Mouse (Mus musculus) small intestine, adult 2 months (tissue): ENCODE data around the gene Mtmr3.

Source experiments
- CTCF ChIP-seq: fragments of 200-500 bp; IDR thresholded peaks from 2 replicates; pipeline ENCODE4 v1.5.1; 2012; ENCODE audit warnings: low read depth, mild to moderate bottlenecking, control low read depth, inconsistent platforms, low read length, moderate library complexity, mixed read lengths; ENCODE audit not compliant: insufficient replicate concordance, insufficient read length; ENCODE audit errors: extremely low read depth
- POLR2A ChIP-seq: fragments of 200-500 bp; IDR thresholded peaks from 2 replicates; pipeline ENCODE4 v1.6.1; 2012; ENCODE audit warnings: low read depth, mild to moderate bottlenecking, control low read depth, inconsistent platforms, low read length, moderate library complexity

DNA sequence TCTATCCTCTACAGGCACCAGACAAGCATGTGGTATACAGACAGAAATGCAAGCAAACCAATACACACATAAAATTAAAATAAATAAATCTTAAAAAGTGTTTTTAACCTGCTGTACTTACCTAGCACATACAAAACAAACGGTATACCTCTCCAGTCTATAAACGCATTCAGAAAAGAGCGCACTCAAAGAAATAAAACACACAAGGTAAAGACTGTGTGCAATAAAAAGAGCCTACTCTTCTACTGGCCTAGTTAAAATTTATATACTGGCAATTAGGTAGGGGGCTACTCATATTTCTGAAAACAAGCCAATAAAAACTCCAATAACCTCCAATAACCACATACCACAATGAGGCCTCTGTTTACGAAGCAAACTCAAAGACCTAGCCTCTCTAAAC, 47.1 kb downstream of the Mtmr3 start:
- TF ChIP-seq CTCF, result no peak
- TF ChIP-seq POLR2A, result no peak
